Mouse (Mus musculus) spleen, adult 2 months (tissue): ENCODE measurements around the gene Chrna1.

ENCODE experiments used
- CTCF ChIP-seq: fragments of 200-500 bp; IDR thresholded peaks from 2 replicates; pipeline ENCODE4 v1.5.1; 2011; ENCODE audit warnings: mild to moderate bottlenecking, inconsistent platforms; ENCODE audit not compliant: insufficient read depth, insufficient read length, insufficient replicate concordance; ENCODE audit errors: extremely low read depth
- POLR2A ChIP-seq: fragments of 200-500 bp; IDR thresholded peaks from 2 replicates; pipeline ENCODE4 v1.6.1; 2011; ENCODE audit warnings: low read depth, low read length, inconsistent platforms

- no peak for TF ChIP-seq CTCF
- TF ChIP-seq POLR2A = no peak
These were observed 31.6 kb downstream of the Chrna1 start for GRCm38 (mm10) chr2:73548542-73548941.
